Mouse (Mus musculus): ENCODE results near the gene Vmn1r36. TPM values are rescaled to one million over a fixed set of nuclear protein-coding genes. Genes with fewer than 3 reads are reported as not detected.
"Not testable (repeated sequence)": the region's sequence is repeated elsewhere in the genome, so short reads cannot be mapped to it uniquely, and the experiment has no call there.

The Vmn1r36 gene
- not detected for total RNA-seq (2021)
- long read RNA-seq, experiment 1 = 0 reads
- long read RNA-seq, experiment 2 = 0 reads

- DNase-seq (ENCODE audit: low spot score) = not testable (repeated sequence)
Measured at GRCm38 (mm10) chr6:66719068-66719467, at the start of gene Vmn1r36. Vmn1r36 (minus strand) TSS chr6:66719168.

- DNase-seq (ENCODE audit: low spot score) = not testable (repeated sequence)
Measured at GRCm38 (mm10) chr6:66729082-66729481, 10.1 kb upstream of the Vmn1r36 start, which contains the start of gene Vmn1r37. Vmn1r37 (plus strand) TSS chr6:66729382.

- DNase-seq (ENCODE audit: low spot score) = no peak
Measured at GRCm38 (mm10) chr6:66713854-66714253, 5.1 kb downstream of the Vmn1r36 start.

- DNase-seq (ENCODE audit: low spot score) = no peak
Measured at GRCm38 (mm10) chr6:66708901-66709300, 10.1 kb downstream of the Vmn1r36 start.

GRCm38 (mm10) chr6:66685806-66686205, 33.2 kb downstream of the Vmn1r36 start, which contains the start of gene Vmn1r35:
Vmn1r35 (minus strand) TSS chr6:66685906.
- DNase-seq (ENCODE audit: low spot score) = no peak

Other genes with a start within 250 kb of the Vmn1r36 start
- gene Mad2l1, start 183.8 kb downstream of the Vmn1r36 start, total RNA-seq (2021) = under 1 TPM; 0.81 to 0.91 TPM
- gene Vmn1r32, start 159.1 kb downstream of the Vmn1r36 start, total RNA-seq (2021) = not detected
- not detected for gene Vmn1r33, start 100.9 kb downstream of the Vmn1r36 start, total RNA-seq (2021)
- not detected for gene Vmn1r34, start 75.3 kb downstream of the Vmn1r36 start, total RNA-seq (2021)
- not detected for gene Vmn1r35, start 33.3 kb downstream of the Vmn1r36 start, total RNA-seq (2021)
- gene Vmn1r37, start 10.2 kb upstream of the Vmn1r36 start, total RNA-seq (2021) = not detected
- not detected for gene Vmn1r38, start 63.5 kb upstream of the Vmn1r36 start, total RNA-seq (2021)
- gene Vmn1r39, start 91.4 kb upstream of the Vmn1r36 start, total RNA-seq (2021) = not detected
- 10 to 100 TPM; 31.1 to 31.6 TPM for gene Gng12, start 177.2 kb upstream of the Vmn1r36 start, total RNA-seq (2021)